Mouse (Mus musculus) intestine, embryonic 14.5 days (tissue): ENCODE data around the gene Fut7. TPM values are rescaled to one million over a fixed set of nuclear protein-coding genes. Genes with fewer than 3 reads are reported as not detected.
"Not testable (repeated sequence)": the region's sequence is repeated elsewhere in the genome, so short reads cannot be mapped to it uniquely, and the experiment has no call there.

Experiments used
- ATAC-seq: fragments of 200-750 bp; cut with Nextera tagmentation; replicated peaks from 2 replicates; pipeline ENCODE4 v1.8.0; 2017; ENCODE audit warnings: low read depth, moderate number of reproducible peaks, moderate TSS enrichment, moderate library complexity; ENCODE audit not compliant: low FRiP score, low TSS enrichment
- DNase-seq: peaks from one replicate; pipeline ENCODE4 v3.0.0-alpha.2; 2018; ENCODE audit warnings: low spot score
- H3K27ac ChIP-seq: fragments of 300-500 bp; sonication (generic); 2 replicates; pipeline ENCODE4 v1.5.1; 2014; ENCODE audit warnings: low read depth, mild to moderate bottlenecking, control low read depth
- H3K27me3 ChIP-seq: fragments of 300-500 bp; sonication (generic); replicated peaks from 2 replicates; pipeline ENCODE4 v1.6.1; 2014; ENCODE audit warnings: low read length, control low read depth; ENCODE audit not compliant: control insufficient read depth, insufficient read depth
- H3K36me3 ChIP-seq: fragments of 300-500 bp; sonication (generic); 2 replicates; pipeline ENCODE4 v1.6.1; 2014; ENCODE audit warnings: low read length, control low read depth; ENCODE audit not compliant: control insufficient read depth, insufficient read depth
- H3K4me1 ChIP-seq: fragments of 300-500 bp; sonication (generic); replicated peaks from 2 replicates; pipeline ENCODE4 v1.6.1; 2014; ENCODE audit warnings: low read length, control low read depth, mixed read lengths; ENCODE audit not compliant: control insufficient read depth, insufficient read depth
- H3K4me2 ChIP-seq: fragments of 300-500 bp; sonication (generic); 2 replicates; pipeline ENCODE4 v1.6.1; 2014; ENCODE audit warnings: low read length
- H3K4me3 ChIP-seq: fragments of 300-500 bp; sonication (generic); 2 replicates; pipeline ENCODE4 v1.5.1; 2014; ENCODE audit warnings: low read depth, low read length, control low read depth, mixed read lengths
- H3K9ac ChIP-seq: fragments of 300-500 bp; sonication (generic); 2 replicates; pipeline ENCODE4 v1.6.1; 2014; ENCODE audit warnings: mild to moderate bottlenecking, low read length
- H3K9me3 ChIP-seq: fragments of 300-500 bp; sonication (generic); 2 replicates; pipeline ENCODE4 v1.6.1; 2016; ENCODE audit warnings: low read length, control low read depth; ENCODE audit not compliant: control insufficient read depth
- WGBS: fragments of 180-500 bp; shearing (Covaris S2); extraction: QIAGEN DNeasy Blood & Tissue Kit; methylation state at CpG from one replicate; pipeline ENCODE4 v1.1.7; 2014; 5-methylcytosine and 5-hydroxymethylcytosine counted together
- polyA plus RNA-seq: library from polyadenylated mRNA; unstranded; fragments of >200 nt; fragmentation: Nextera tagmentation; extraction: Ambion mirVana; gene quantifications from 2 replicates; pipeline ENCODE4 v1.2.1, GENCODE M21; 2014

Gene Fut7
- polyA plus RNA-seq, 1 experiment from 2014 or later: not detected

GRCm38 (mm10) chr2:25413436-25413835, 9.6 kb upstream of the Fut7 start:
- H3K27me3 ChIP-seq, H3K4me1 ChIP-seq, H3K9ac ChIP-seq, ATAC-seq, H3K36me3 ChIP-seq, H3K4me2 ChIP-seq, H3K9me3 ChIP-seq, H3K4me3 ChIP-seq, H3K27ac ChIP-seq, DNase-seq: not testable (repeated sequence)

GRCm38 (mm10) chr2:25417426-25417825, 5.6 kb upstream of the Fut7 start:
- Histone ChIP-seq H3K27ac (no peak overlapping the region), H3K4me3 (no peak overlapping the region), H3K27me3 (no peaks in the 10 kb centered on the region), H3K4me1 (no peaks in the 10 kb centered on the region), H3K9me3 (no peaks in the 10 kb centered on the region), H3K36me3 (no peaks in the 10 kb centered on the region), H3K9ac (no peak overlapping the region), H3K4me2 (no peak overlapping the region)
- 26% methylated on average over 3 of the region's 3 CpGs for WGBS
- no peak for DNase-seq
- no peak for ATAC-seq

GRCm38 (mm10) chr2:25421896-25422295, 1.2 kb upstream of the Fut7 start:
- WGBS: 19% methylated on average over 3 of the region's 3 CpGs
- Histone ChIP-seq H3K4me2 (no peak overlapping the region), H3K4me1 (no peaks in the 10 kb centered on the region), H3K9ac (no peak overlapping the region), H3K27me3 (peaks cover 19% of the 10 kb centered on the region), H3K9me3 (no peaks in the 10 kb centered on the region), H3K27ac (no peak overlapping the region), H3K36me3 (no peaks in the 10 kb centered on the region), H3K4me3 (no peak overlapping the region)
- DNase-seq (peak; percentile 64), ATAC-seq (no peak)

- Histone ChIP-seq H3K36me3 (no peaks in the 10 kb centered on the region), H3K9me3 (no peaks in the 10 kb centered on the region), H3K27me3 (peaks cover 19% of the 10 kb centered on the region), H3K4me3 (no peak overlapping the region), H3K4me1 (no peaks in the 10 kb centered on the region), H3K27ac (no peak overlapping the region), H3K9ac (no peak overlapping the region), H3K4me2 (no peak overlapping the region)
- ATAC-seq: no peak
- no peak for DNase-seq
- WGBS: 53% methylated on average over 1 of the region's 1 CpGs
These were observed 559 bp downstream of the Fut7 start for GRCm38 (mm10) chr2:25423626-25424025.

- H3K4me3 ChIP-seq: no peak overlapping the region
- H3K4me2 ChIP-seq: no peak overlapping the region
- H3K9me3 ChIP-seq: no peaks in the 10 kb centered on the region
- ATAC-seq (no peak), DNase-seq (no peak)
- no peaks in the 10 kb centered on the region for H3K36me3 ChIP-seq
- 58% methylated on average over 27 of the region's 27 CpGs for WGBS
- peaks cover 22% of the 10 kb centered on the region for H3K27me3 ChIP-seq
- no peaks in the 10 kb centered on the region for H3K4me1 ChIP-seq
- H3K9ac ChIP-seq: no peak overlapping the region
- no peak overlapping the region for H3K27ac ChIP-seq
These were observed 2.4 kb downstream of the Fut7 start for GRCm38 (mm10) chr2:25425481-25425880.

GRCm38 (mm10) chr2:25426721-25427191, 3.7 kb downstream of the Fut7 start:
- Histone ChIP-seq H3K4me1 (no peaks in the 10 kb centered on the region), H3K27me3 (peaks cover 22% of the 10 kb centered on the region), H3K36me3 (no peaks in the 10 kb centered on the region), H3K9ac (no peak overlapping the region), H3K4me3 (no peak overlapping the region), H3K27ac (no peak overlapping the region), H3K9me3 (no peaks in the 10 kb centered on the region), H3K4me2 (no peak overlapping the region)
- 37% methylated on average over 5 of the region's 5 CpGs for WGBS
- ATAC-seq (no peak), DNase-seq (peak; percentile 84)

GRCm38 (mm10) chr2:25427256-25427655, 4.2 kb downstream of the Fut7 start:
- Histone ChIP-seq H3K4me1 (no peaks in the 10 kb centered on the region), H3K9me3 (no peaks in the 10 kb centered on the region), H3K4me3 (no peak overlapping the region), H3K9ac (no peak overlapping the region), H3K4me2 (no peak overlapping the region), H3K27me3 (peaks cover 22% of the 10 kb centered on the region), H3K27ac (no peak overlapping the region), H3K36me3 (no peaks in the 10 kb centered on the region)
- DNase-seq (no peak), ATAC-seq (no peak)
- WGBS: 86% methylated on average over 5 of the region's 5 CpGs

- no peaks in the 10 kb centered on the region for H3K4me1 ChIP-seq
- H3K27me3 ChIP-seq: peaks cover 20% of the 10 kb centered on the region
- no peaks in the 10 kb centered on the region for H3K9me3 ChIP-seq
- peak within 1 kb of the TSS; percentile 82 for H3K4me2 ChIP-seq
- DNase-seq (peak; percentile 90), ATAC-seq (peak; percentile 88)
- WGBS: under 1% methylated on average over 75 of the region's 89 CpGs
- H3K9ac ChIP-seq: peak within 1 kb of the TSS; percentile 66
- H3K4me3 ChIP-seq: peak within 1 kb of the TSS; percentile 62
- no peak within 1 kb of the TSS for H3K27ac ChIP-seq
- no peaks in the 10 kb centered on the region for H3K36me3 ChIP-seq
These were observed 5.6 kb downstream of the Fut7 start, which contains the start of gene Abca2 for GRCm38 (mm10) chr2:25428442-25429236. Gene Abca2, plus strand, starts transcription at chr2:25428703.
